Mouse (Mus musculus): ENCODE results near the gene Sart1. TPM values are rescaled to one million over a fixed set of nuclear protein-coding genes. Genes with fewer than 3 reads are reported as not detected.

The Sart1 gene
- total and polyA plus RNA-seq, 3 experiments: 40.5 to 183 (median 75.5) TPM

DNA sequence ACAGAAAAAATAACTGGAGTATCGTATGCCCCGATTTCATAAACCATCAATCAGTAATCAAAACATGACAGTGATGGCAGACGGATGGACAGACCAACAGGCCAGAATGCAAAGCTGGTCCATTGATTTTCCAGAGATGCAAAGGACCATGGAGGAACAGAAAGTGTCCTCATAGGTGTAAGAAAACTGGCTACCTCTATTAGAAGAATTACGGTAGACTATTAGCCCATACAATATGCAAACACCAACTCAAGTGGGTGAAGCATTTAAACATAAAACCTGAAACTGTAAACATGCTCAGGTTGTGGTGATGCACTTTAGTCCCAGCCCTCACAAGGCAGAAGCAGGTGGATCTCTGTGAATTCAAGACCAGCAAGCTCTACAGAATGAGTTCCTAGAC is 6.9 kb upstream of the Sart1 start:
- Histone ChIP-seq H3K27me3 (ENCODE audit: insufficient read depth, low read length) (0 out of 2 replicates have a peak, but pooled peaks cover 7% of the 10 kb centered on the region), H3K4me1 (ENCODE audit: insufficient read depth, low read depth, low read length) (peaks cover 22% of the 10 kb centered on the region), H3K36me3 (replicated peaks) (peaks cover 17% of the 10 kb centered on the region), H3K9me3 (replicated peaks) (no peaks in the 10 kb centered on the region), H3K4me3 (ENCODE audit: low read depth, low read length) (no peak overlapping the region)
- TF ChIP-seq GATA2 (IDR thresholded peaks at IDR 0.05; ENCODE audit: borderline replicate concordance, low read depth, low read length) (no peak), CTCF (IDR thresholded peaks at IDR 0.05; ENCODE audit: low read depth, low read length) (no peak), POLR2AphosphoS5 (IDR thresholded peaks at IDR 0.05; ENCODE audit: insufficient replicate concordance, low read depth, low read length) (no peak), GATA1 (IDR thresholded peaks at IDR 0.05; ENCODE audit: borderline replicate concordance, low read length) (no peak), TAL1 (conservative IDR thresholded peaks at IDR 0.05; ENCODE audit: low read depth, low read length) (no peak)
- ATAC-seq (ENCODE audit: extremely low read depth, insufficient number of reproducible peaks, low FRiP score, poor library complexity, severe bottlenecking): no peak
- no peak for DNase-seq (ENCODE audit: low spot score)

DNA sequence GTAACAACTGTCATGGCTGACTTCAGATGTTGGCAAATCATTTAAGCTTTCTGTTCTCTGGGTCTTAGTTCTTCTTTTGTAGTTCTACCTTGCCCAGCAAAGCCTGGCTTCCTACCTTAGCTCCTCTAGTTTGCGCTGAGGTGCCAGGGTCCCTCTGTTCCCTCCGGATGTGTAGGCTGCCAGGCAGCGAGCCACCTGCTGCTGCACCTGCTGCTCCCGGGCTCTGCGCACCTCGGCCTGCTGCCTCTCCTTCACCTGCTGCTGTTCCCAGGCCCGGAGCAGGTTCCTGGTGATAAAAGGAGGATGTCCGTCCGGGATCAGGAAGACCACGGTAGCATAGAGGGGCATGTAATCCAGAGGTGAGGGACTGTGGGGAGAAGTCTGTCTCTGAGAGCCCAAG is 5.7 kb upstream of the Sart1 start:
- TF ChIP-seq GATA2 (IDR thresholded peaks at IDR 0.05; ENCODE audit: borderline replicate concordance, low read depth, low read length) (no peak), TAL1 (conservative IDR thresholded peaks at IDR 0.05; ENCODE audit: low read depth, low read length) (no peak), GATA1 (IDR thresholded peaks at IDR 0.05; ENCODE audit: borderline replicate concordance, low read length) (no peak), POLR2AphosphoS5 (IDR thresholded peaks at IDR 0.05; ENCODE audit: insufficient replicate concordance, low read depth, low read length) (no peak), CTCF (IDR thresholded peaks at IDR 0.05; ENCODE audit: low read depth, low read length) (no peak)
- ATAC-seq (ENCODE audit: extremely low read depth, insufficient number of reproducible peaks, low FRiP score, poor library complexity, severe bottlenecking) (no peak), DNase-seq (ENCODE audit: low spot score) (no peak)
- Histone ChIP-seq H3K27me3 (ENCODE audit: insufficient read depth, low read length) (0 out of 2 replicates have a peak, but pooled peaks cover 2% of the 10 kb centered on the region), H3K4me1 (ENCODE audit: insufficient read depth, low read depth, low read length) (peaks cover 27% of the 10 kb centered on the region), H3K4me3 (ENCODE audit: low read depth, low read length) (no peak overlapping the region), H3K9me3 (replicated peaks) (no peaks in the 10 kb centered on the region), H3K36me3 (replicated peaks) (peaks cover 19% of the 10 kb centered on the region)

DNA sequence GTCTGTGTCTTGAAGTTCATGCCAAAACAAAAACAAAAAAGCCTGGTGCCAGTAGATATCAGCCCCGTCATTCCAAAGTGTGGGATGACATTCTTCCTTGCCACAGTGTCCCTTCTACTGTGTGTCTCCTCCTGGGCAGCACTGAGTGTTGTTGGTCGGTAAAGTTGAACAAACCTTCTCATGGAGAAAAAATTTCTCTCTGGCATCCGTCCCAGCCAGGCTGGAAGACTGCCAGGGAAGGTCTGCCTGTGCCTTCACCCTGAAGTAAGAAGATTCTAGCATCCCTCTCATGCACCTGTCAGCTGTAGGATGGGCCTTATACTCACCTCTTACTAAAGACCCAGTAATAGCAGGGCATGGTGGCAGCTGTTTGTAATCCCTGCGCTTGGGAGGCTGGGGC is 4.4 kb upstream of the Sart1 start:
- ATAC-seq (ENCODE audit: extremely low read depth, insufficient number of reproducible peaks, low FRiP score, poor library complexity, severe bottlenecking): no peak
- TF ChIP-seq TAL1 (conservative IDR thresholded peaks at IDR 0.05; ENCODE audit: low read depth, low read length): no peak
- DNase-seq (ENCODE audit: low spot score): no peak

DNA sequence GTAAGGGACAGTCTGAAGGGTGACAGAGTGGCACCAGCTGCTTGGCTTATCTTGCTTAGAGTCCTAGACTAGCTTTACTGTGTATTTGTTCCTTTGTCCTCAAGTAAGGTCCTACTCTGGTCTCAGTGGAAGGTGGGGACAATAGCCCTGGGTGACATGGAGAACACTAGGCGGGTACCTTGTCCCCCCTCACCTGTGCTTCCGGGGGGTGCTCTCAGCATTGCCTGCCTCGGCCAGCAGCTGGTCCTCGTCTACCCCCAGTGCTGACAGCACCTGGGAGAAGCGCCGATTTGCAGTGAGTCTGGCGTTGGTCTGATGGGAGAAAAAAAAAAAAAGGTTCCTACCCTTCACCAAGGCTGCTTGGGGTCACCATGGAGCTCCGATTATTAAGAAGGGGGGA is 1.9 kb upstream of the Sart1 start:
- ATAC-seq (ENCODE audit: extremely low read depth, insufficient number of reproducible peaks, low FRiP score, poor library complexity, severe bottlenecking) (no peak), DNase-seq (ENCODE audit: low spot score) (no peak)
- peaks cover 50% of the 10 kb centered on the region for H3K4me1 ChIP-seq (ENCODE audit: insufficient read depth, low read depth, low read length)
- no peaks in the 10 kb centered on the region for H3K27me3 ChIP-seq (ENCODE audit: insufficient read depth, low read length)
- no peaks in the 10 kb centered on the region for H3K9me3 ChIP-seq (replicated peaks)
- peaks cover 37% of the 10 kb centered on the region for H3K36me3 ChIP-seq (replicated peaks)
- no peak for TF ChIP-seq GATA2 (IDR thresholded peaks at IDR 0.05; ENCODE audit: borderline replicate concordance, low read depth, low read length)
- no peak for TF ChIP-seq GATA1 (IDR thresholded peaks at IDR 0.05; ENCODE audit: borderline replicate concordance, low read length)
- TF ChIP-seq TAL1 (conservative IDR thresholded peaks at IDR 0.05; ENCODE audit: low read depth, low read length): no peak
- TF ChIP-seq CTCF (IDR thresholded peaks at IDR 0.05; ENCODE audit: low read depth, low read length): no peak
- no peak for TF ChIP-seq POLR2AphosphoS5 (IDR thresholded peaks at IDR 0.05; ENCODE audit: insufficient replicate concordance, low read depth, low read length)
- H3K4me3 ChIP-seq (ENCODE audit: low read depth, low read length): peak overlapping the region; percentile 96

More for the DNA sequence above, 4.4 kb upstream of the Sart1 start:
- H3K4me3 ChIP-seq (ENCODE audit: low read depth, low read length): no peak overlapping the region
- H3K27me3 ChIP-seq (ENCODE audit: insufficient read depth, low read length): 0 out of 2 replicates have a peak, but pooled peaks cover 2% of the 10 kb centered on the region
- no peaks in the 10 kb centered on the region for H3K9me3 ChIP-seq (replicated peaks)
- H3K4me1 ChIP-seq (ENCODE audit: insufficient read depth, low read depth, low read length): peaks cover 28% of the 10 kb centered on the region
- peaks cover 19% of the 10 kb centered on the region for H3K36me3 ChIP-seq (replicated peaks)

DNA sequence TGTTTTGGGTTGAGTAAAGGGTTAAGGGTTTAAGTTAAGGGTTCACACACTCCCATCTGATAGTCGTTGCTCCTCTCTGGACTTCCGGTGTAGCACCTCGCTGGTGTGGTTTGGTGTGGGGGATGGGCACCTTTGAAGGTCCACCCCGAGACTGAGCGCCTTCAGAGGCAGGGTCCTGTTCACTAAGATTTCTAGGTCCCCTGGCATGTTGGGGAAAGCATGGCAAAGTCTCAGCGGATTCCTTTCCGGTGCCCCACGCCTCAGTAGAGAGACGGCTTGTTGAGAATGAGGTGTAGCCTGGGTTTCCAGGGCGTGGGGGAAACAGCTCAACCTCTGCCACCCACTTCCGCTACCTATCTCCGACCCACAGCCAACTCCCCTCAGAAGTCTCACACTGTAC is 1.1 kb upstream of the Sart1 start:
- peaks cover 52% of the 10 kb centered on the region for H3K4me1 ChIP-seq (ENCODE audit: insufficient read depth, low read depth, low read length)
- DNase-seq (ENCODE audit: low spot score): peak; percentile 88
- no peaks in the 10 kb centered on the region for H3K27me3 ChIP-seq (ENCODE audit: insufficient read depth, low read length)
- ATAC-seq (ENCODE audit: extremely low read depth, insufficient number of reproducible peaks, low FRiP score, poor library complexity, severe bottlenecking): peak; percentile 43
- H3K9me3 ChIP-seq (replicated peaks): no peaks in the 10 kb centered on the region
- H3K4me3 ChIP-seq (ENCODE audit: low read depth, low read length): peak overlapping the region; percentile 96
- peaks cover 45% of the 10 kb centered on the region for H3K36me3 ChIP-seq (replicated peaks)
- TF ChIP-seq GATA1 (IDR thresholded peaks at IDR 0.05; ENCODE audit: borderline replicate concordance, low read length): no peak

DNA sequence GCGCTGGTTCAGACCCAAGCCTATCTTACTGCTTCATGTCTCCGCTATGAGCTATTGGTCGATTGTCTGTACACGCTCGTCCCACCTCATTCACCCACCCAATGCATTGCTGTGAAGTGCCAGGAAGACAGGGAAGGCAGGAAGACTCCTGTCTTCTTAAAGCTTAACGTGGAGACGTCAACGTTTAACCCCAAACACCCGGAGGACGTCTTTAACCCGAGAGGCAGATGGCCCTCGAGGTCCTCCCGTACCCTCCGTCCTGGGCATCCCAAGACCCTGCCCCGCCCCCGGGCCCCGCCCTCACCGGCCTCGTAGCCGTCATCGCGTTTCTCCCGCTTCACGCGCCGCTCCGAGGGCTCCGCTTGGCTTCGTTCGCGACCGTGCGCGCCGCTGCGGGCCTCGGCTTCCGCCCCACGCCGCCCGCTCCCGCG is 477 bp downstream of the Sart1 start:
- Histone ChIP-seq H3K4me3 (ENCODE audit: low read depth, low read length) (peak overlapping the region; percentile 96), H3K4me1 (ENCODE audit: insufficient read depth, low read depth, low read length) (peaks cover 49% of the 10 kb centered on the region), H3K36me3 (replicated peaks) (peaks cover 61% of the 10 kb centered on the region), H3K9me3 (replicated peaks) (no peaks in the 10 kb centered on the region), H3K27me3 (ENCODE audit: insufficient read depth, low read length) (no peaks in the 10 kb centered on the region)
- DNase-seq (ENCODE audit: low spot score) (peak; percentile 50), ATAC-seq (ENCODE audit: extremely low read depth, insufficient number of reproducible peaks, low FRiP score, poor library complexity, severe bottlenecking) (no peak)
- no peak for TF ChIP-seq TAL1 (conservative IDR thresholded peaks at IDR 0.05; ENCODE audit: low read depth, low read length)
- TF ChIP-seq CTCF (IDR thresholded peaks at IDR 0.05; ENCODE audit: low read depth, low read length): no peak
- TF ChIP-seq GATA2 (IDR thresholded peaks at IDR 0.05; ENCODE audit: borderline replicate concordance, low read depth, low read length): no peak
- TF ChIP-seq POLR2AphosphoS5 (IDR thresholded peaks at IDR 0.05; ENCODE audit: insufficient replicate concordance, low read depth, low read length): no peak
- TF ChIP-seq GATA1 (IDR thresholded peaks at IDR 0.05; ENCODE audit: borderline replicate concordance, low read length): no peak

DNA sequence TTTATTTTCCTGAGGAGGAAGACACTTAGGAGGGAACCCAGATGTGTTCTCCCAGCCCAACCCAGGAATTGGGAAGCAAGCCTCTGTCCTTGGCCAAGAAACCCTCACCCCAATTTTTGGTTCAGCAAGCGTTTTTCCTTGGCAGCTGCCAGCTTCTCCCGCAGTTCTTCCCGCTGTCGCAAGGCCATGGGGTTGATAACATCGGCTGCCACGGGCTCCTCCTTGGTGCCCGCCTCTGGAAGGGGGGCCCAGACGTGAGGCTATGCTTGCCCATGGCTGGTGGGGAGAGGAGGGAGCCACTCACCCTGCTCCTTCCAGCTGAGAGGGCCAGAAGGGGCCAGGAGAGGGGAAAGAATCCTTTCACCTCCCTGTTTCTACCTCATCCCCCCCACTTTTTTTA is 3.8 kb downstream of the Sart1 start:
- Histone ChIP-seq H3K27me3 (ENCODE audit: insufficient read depth, low read length) (no peaks in the 10 kb centered on the region), H3K9me3 (replicated peaks) (no peaks in the 10 kb centered on the region), H3K36me3 (replicated peaks) (peaks cover 75% of the 10 kb centered on the region), H3K4me3 (ENCODE audit: low read depth, low read length) (no peak overlapping the region), H3K4me1 (ENCODE audit: insufficient read depth, low read depth, low read length) (peaks cover 29% of the 10 kb centered on the region)
- ATAC-seq (ENCODE audit: extremely low read depth, insufficient number of reproducible peaks, low FRiP score, poor library complexity, severe bottlenecking): no peak
- TF ChIP-seq GATA1 (IDR thresholded peaks at IDR 0.05; ENCODE audit: borderline replicate concordance, low read length): no peak
- no peak for TF ChIP-seq POLR2AphosphoS5 (IDR thresholded peaks at IDR 0.05; ENCODE audit: insufficient replicate concordance, low read depth, low read length)
- TF ChIP-seq GATA2 (IDR thresholded peaks at IDR 0.05; ENCODE audit: borderline replicate concordance, low read depth, low read length): no peak
- TF ChIP-seq CTCF (IDR thresholded peaks at IDR 0.05; ENCODE audit: low read depth, low read length): no peak
- TF ChIP-seq TAL1 (conservative IDR thresholded peaks at IDR 0.05; ENCODE audit: low read depth, low read length): no peak
- no peak for DNase-seq (ENCODE audit: low spot score)

Measured in G1E (cell line).